Mouse (Mus musculus): ENCODE results near the gene Nr1i3. TPM values are rescaled to one million over a fixed set of nuclear protein-coding genes. Genes with fewer than 3 reads are reported as not detected.
A peak's percentile ranks its signal among the peaks of the same experiment; 100 is the strongest.

The Nr1i3 gene
- polyA plus RNA-seq, 1 experiment from 2014 or later = 2.4 TPM

DNA sequence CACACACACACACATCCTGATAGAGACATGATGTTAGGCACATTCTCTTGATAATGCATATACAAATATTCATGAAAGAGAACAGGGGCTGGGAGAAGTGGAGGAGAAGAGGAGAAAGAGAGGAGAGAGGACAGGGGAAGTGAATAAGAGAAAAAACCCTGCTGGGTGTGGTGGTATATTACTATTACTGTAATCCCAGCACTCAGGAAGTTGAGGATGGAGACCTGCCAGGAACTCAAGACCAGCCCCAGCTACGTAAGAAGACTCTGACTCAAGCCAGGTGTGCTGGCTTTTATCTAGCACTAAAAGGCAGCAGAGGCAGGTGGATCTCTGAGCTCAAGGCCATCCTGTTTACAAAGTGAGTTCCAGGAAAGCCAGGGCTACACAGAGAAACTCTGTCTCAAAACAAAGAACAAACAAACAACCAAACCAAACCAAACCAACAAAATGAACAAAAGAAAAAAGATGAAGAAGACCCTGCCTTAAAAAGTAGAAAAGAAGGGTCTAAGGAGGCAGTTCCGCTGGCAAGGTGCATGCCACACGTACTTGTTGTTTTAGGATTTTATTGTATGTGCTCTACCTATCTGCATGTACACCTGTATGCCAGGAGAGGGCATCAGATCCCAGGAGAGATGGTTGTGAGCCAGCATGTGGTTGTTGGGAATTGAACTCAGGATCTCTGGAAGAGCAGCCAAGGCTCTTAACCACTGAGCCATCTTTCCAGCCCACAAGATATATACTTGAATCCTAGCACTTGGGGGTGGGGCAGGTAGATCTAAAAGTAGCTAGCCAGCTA, 50.1 kb downstream of the Nr1i3 start:
- H3K27ac ChIP-seq (ENCODE audit: low read length) = no peak overlapping the region

GRCm38 (mm10) chr1:171265971-171266744, 52.4 kb downstream of the Nr1i3 start:
- Histone ChIP-seq H3K27me3 (ENCODE audit: control insufficient read depth, insufficient read depth, low read depth, low read length) (peaks cover 13% of the 10 kb centered on the region), H3K9me3 (replicated peaks; ENCODE audit: control insufficient read depth, low read length) (no peaks in the 10 kb centered on the region), H3K36me3 (ENCODE audit: control insufficient read depth, insufficient read depth) (no peaks in the 10 kb centered on the region), H3K9ac (ENCODE audit: low read depth, low read length) (no peak overlapping the region), H3K4me2 (ENCODE audit: low read depth, low read length) (no peak overlapping the region), H3K4me3 (ENCODE audit: low read depth, low read length) (no peak overlapping the region), H3K27ac (ENCODE audit: low read length) (no peak overlapping the region), H3K4me1 (ENCODE audit: control insufficient read depth, low read depth, low read length) (peaks cover 20% of the 10 kb centered on the region)
- no peak for ATAC-seq (ENCODE audit: low read depth)
- WGBS (ENCODE audit: insufficient replicate concordance) = 27% methylated on average over 4 of the region's 4 CpGs

More for the DNA sequence above, 50.1 kb downstream of the Nr1i3 start:
- H3K4me1 ChIP-seq (ENCODE audit: control insufficient read depth, low read depth, low read length) = peaks cover 10% of the 10 kb centered on the region
- H3K4me3 ChIP-seq (ENCODE audit: low read depth, low read length) = no peak overlapping the region
- no peaks in the 10 kb centered on the region for H3K36me3 ChIP-seq (ENCODE audit: control insufficient read depth, insufficient read depth)
- no peaks in the 10 kb centered on the region for H3K9me3 ChIP-seq (replicated peaks; ENCODE audit: control insufficient read depth, low read length)
- H3K27me3 ChIP-seq (ENCODE audit: control insufficient read depth, insufficient read depth, low read depth, low read length) = peaks cover 13% of the 10 kb centered on the region
- no peak overlapping the region for H3K9ac ChIP-seq (ENCODE audit: low read depth, low read length)
- ATAC-seq (ENCODE audit: low read depth) = no peak
- no peak overlapping the region for H3K4me2 ChIP-seq (ENCODE audit: low read depth, low read length)
- 57% methylated on average over 3 of the region's 3 CpGs for WGBS (ENCODE audit: insufficient replicate concordance)

GRCm38 (mm10) chr1:171268341-171268740, 54.6 kb downstream of the Nr1i3 start:
- Histone ChIP-seq H3K4me2 (ENCODE audit: low read depth, low read length) (no peak overlapping the region), H3K27ac (ENCODE audit: low read length) (no peak overlapping the region), H3K27me3 (ENCODE audit: control insufficient read depth, insufficient read depth, low read depth, low read length) (no peaks in the 10 kb centered on the region; the same call in 1 of the 2 replicates), H3K9me3 (replicated peaks; ENCODE audit: control insufficient read depth, low read length) (no peaks in the 10 kb centered on the region), H3K9ac (ENCODE audit: low read depth, low read length) (no peak overlapping the region), H3K4me1 (ENCODE audit: control insufficient read depth, low read depth, low read length) (peaks cover 29% of the 10 kb centered on the region), H3K36me3 (ENCODE audit: control insufficient read depth, insufficient read depth) (peaks cover 7% of the 10 kb centered on the region), H3K4me3 (ENCODE audit: low read depth, low read length) (no peak overlapping the region)
- whole genome bisulfite sequencing (ENCODE audit: insufficient replicate concordance) = 40% methylated on average over 1 of the region's 1 CpGs
- ATAC-seq (ENCODE audit: low read depth) = no peak

DNA sequence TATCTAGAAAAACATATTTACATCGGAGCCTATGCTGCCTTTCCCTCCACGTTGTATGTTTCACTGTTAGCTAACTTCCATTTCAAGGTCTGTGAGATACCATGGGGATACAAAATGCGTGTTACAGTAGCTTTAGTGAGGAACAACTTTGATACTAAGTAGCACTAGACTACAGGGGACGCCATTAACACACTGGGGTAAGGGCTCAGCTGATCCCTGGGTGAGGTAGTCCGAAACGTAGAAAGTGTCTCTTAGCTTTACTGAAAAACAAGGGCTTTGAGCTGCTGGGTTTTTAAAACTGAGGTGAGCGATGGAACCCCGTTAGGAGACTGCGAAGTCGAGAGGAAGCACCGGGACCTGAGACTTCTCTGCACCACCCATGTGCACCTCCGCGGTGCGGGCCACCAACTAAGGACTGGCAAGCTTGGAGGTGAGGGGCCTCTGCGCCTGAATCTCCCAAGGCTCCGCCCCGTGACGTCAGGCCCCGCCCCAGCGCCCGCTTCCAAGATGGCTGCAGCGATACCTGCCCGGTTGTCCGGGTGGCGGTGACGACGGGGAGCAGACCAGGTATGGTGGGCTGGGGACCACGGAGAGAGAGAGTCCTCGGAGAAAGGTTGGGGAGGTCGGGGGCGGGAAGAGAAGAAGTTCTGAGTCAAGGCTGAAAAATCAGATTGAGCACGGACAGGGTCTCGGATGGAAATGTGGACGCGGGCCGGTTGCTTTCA, 56.2 kb downstream of the Nr1i3 start, which contains the start of gene B4galt3:
B4galt3 (plus strand) TSS at position 481 of the 725 bp plus-strand sequence.
- Histone ChIP-seq H3K27me3 (ENCODE audit: control insufficient read depth, insufficient read depth, low read depth, low read length) (no peaks in the 10 kb centered on the region), H3K4me3 (ENCODE audit: low read depth, low read length) (peak within 1 kb of the TSS; percentile 83), H3K4me2 (ENCODE audit: low read depth, low read length) (peak within 1 kb of the TSS; percentile 77), H3K4me1 (ENCODE audit: control insufficient read depth, low read depth, low read length) (peaks cover 33% of the 10 kb centered on the region), H3K36me3 (ENCODE audit: control insufficient read depth, insufficient read depth) (peaks cover 24% of the 10 kb centered on the region), H3K27ac (ENCODE audit: low read length) (peak within 1 kb of the TSS; percentile 84), H3K9me3 (replicated peaks; ENCODE audit: control insufficient read depth, low read length) (no peaks in the 10 kb centered on the region), H3K9ac (ENCODE audit: low read depth, low read length) (peak within 1 kb of the TSS; percentile 72)
- peak; percentile 95 for ATAC-seq (ENCODE audit: low read depth)
- WGBS (ENCODE audit: insufficient replicate concordance) = 4% methylated on average over 36 of the region's 36 CpGs

Other genes starting within 250 kb of the Nr1i3 start
- 6.1 and 6.7 TPM in 2 replicates for gene Fcgr2b, start 237.4 kb upstream of the Nr1i3 start, polyA plus RNA-seq (2015; fragmentation: Nextera tagmentation; extraction: Ambion mirVana)
- gene Fcgr4, start 195.1 kb upstream of the Nr1i3 start, polyA plus RNA-seq (2015; fragmentation: Nextera tagmentation; extraction: Ambion mirVana) = 4.1 and 4.3 TPM in 2 replicates
- gene Fcgr3, start 149.0 kb upstream of the Nr1i3 start, polyA plus RNA-seq (2015; fragmentation: Nextera tagmentation; extraction: Ambion mirVana) = 28.6 and 30.3 TPM in 2 replicates
- gene Cfap126, start 100.1 kb upstream of the Nr1i3 start, polyA plus RNA-seq (2015; fragmentation: Nextera tagmentation; extraction: Ambion mirVana) = 1.8 and 2.1 TPM in 2 replicates
- gene Sdhc, start 63.4 kb upstream of the Nr1i3 start, polyA plus RNA-seq (2015; fragmentation: Nextera tagmentation; extraction: Ambion mirVana) = 137 and 164 TPM in 2 replicates
- gene Mpz, start 63.3 kb upstream of the Nr1i3 start, polyA plus RNA-seq (2015; fragmentation: Nextera tagmentation; extraction: Ambion mirVana) = 0.04 TPM in 1 of 2 replicates, not detected in the other
- gene Pcp4l1, start 17.7 kb upstream of the Nr1i3 start, polyA plus RNA-seq (2015; fragmentation: Nextera tagmentation; extraction: Ambion mirVana) = 2.5 and 2.6 TPM in 2 replicates
- 11.8 and 14.9 TPM in 2 replicates for gene Tomm40l, start 8.5 kb downstream of the Nr1i3 start, polyA plus RNA-seq (2015; fragmentation: Nextera tagmentation; extraction: Ambion mirVana)
- 8,709 and 8,864 TPM in 2 replicates for gene Apoa2, start 11.1 kb downstream of the Nr1i3 start, polyA plus RNA-seq (2015; fragmentation: Nextera tagmentation; extraction: Ambion mirVana)
- gene Fcer1g, start 20.4 kb downstream of the Nr1i3 start, polyA plus RNA-seq (2015; fragmentation: Nextera tagmentation; extraction: Ambion mirVana) = 111 and 128 TPM in 2 replicates
- 0.48 and 0.64 TPM in 2 replicates for gene Adamts4, start 36.5 kb downstream of the Nr1i3 start, polyA plus RNA-seq (2015; fragmentation: Nextera tagmentation; extraction: Ambion mirVana)
- 138 and 143 TPM in 2 replicates for gene Ndufs2, start 37.4 kb downstream of the Nr1i3 start, polyA plus RNA-seq (2015; fragmentation: Nextera tagmentation; extraction: Ambion mirVana)
- 22.6 and 23.2 TPM in 2 replicates for gene B4galt3, start 56.4 kb downstream of the Nr1i3 start, polyA plus RNA-seq (2015; fragmentation: Nextera tagmentation; extraction: Ambion mirVana)
- gene Ppox, start 67.2 kb downstream of the Nr1i3 start, polyA plus RNA-seq (2015; fragmentation: Nextera tagmentation; extraction: Ambion mirVana) = 205 and 206 TPM in 2 replicates
- gene Usp21, start 74.0 kb downstream of the Nr1i3 start, polyA plus RNA-seq (2015; fragmentation: Nextera tagmentation; extraction: Ambion mirVana) = 23.1 and 25.3 TPM in 2 replicates
- gene Ufc1, start 81.1 kb downstream of the Nr1i3 start, polyA plus RNA-seq (2015; fragmentation: Nextera tagmentation; extraction: Ambion mirVana) = 40.3 and 45.2 TPM in 2 replicates
- gene Dedd, start 115.2 kb downstream of the Nr1i3 start, polyA plus RNA-seq (2015; fragmentation: Nextera tagmentation; extraction: Ambion mirVana) = 17.5 and 19.7 TPM in 2 replicates
- 38.8 and 39.0 TPM in 2 replicates for gene Nit1, start 131.7 kb downstream of the Nr1i3 start, polyA plus RNA-seq (2015; fragmentation: Nextera tagmentation; extraction: Ambion mirVana)
- 30.9 and 37.8 TPM in 2 replicates for gene Pfdn2, start 131.7 kb downstream of the Nr1i3 start, polyA plus RNA-seq (2015; fragmentation: Nextera tagmentation; extraction: Ambion mirVana)
- gene Klhdc9, start 146.8 kb downstream of the Nr1i3 start, polyA plus RNA-seq (2015; fragmentation: Nextera tagmentation; extraction: Ambion mirVana) = 0.20 and 0.28 TPM in 2 replicates
- gene Nectin4, start 156.1 kb downstream of the Nr1i3 start, polyA plus RNA-seq (2015; fragmentation: Nextera tagmentation; extraction: Ambion mirVana) = 0.09 and 0.13 TPM in 2 replicates
- gene Arhgap30, start 175.0 kb downstream of the Nr1i3 start, polyA plus RNA-seq (2015; fragmentation: Nextera tagmentation; extraction: Ambion mirVana) = 5.3 and 5.8 TPM in 2 replicates
- 15.9 and 19.3 TPM in 2 replicates for gene Usf1, start 197.3 kb downstream of the Nr1i3 start, polyA plus RNA-seq (2015; fragmentation: Nextera tagmentation; extraction: Ambion mirVana)
- gene Tstd1, start 204.9 kb downstream of the Nr1i3 start, polyA plus RNA-seq (2015; fragmentation: Nextera tagmentation; extraction: Ambion mirVana) = 4.6 and 5.3 TPM in 2 replicates
- gene F11r, start 223.6 kb downstream of the Nr1i3 start, polyA plus RNA-seq (2015; fragmentation: Nextera tagmentation; extraction: Ambion mirVana) = 33.8 and 34.2 TPM in 2 replicates